Mouse (Mus musculus): ENCODE results near the gene Pex5l. TPM values are rescaled to one million over a fixed set of nuclear protein-coding genes. Genes with fewer than 3 reads are reported as not detected.

Gene Pex5l
- polyA plus RNA-seq, 2 experiments = 0.04 TPM; not detected in 1

- DNase-seq (ENCODE audit: low read depth in 3 of 3, low spot score in 3 of 3) (no peak), ATAC-seq (ENCODE audit: insufficient read depth) (no peak)
- H3K9ac ChIP-seq (replicated peaks) = no peak overlapping the region
- H3K4me3 ChIP-seq (ENCODE audit: insufficient read depth in 1 of 2, low read depth in 2 of 2, low read length in 2 of 2) = no peak overlapping the region
- no peaks in the 10 kb centered on the region for H3K4me1 ChIP-seq (replicated peaks; ENCODE audit: control insufficient read depth in 2 of 2, insufficient read depth in 2 of 2, low read length in 1 of 2)
- WGBS (ENCODE audit: insufficient replicate concordance) = 45% methylated on average over 5 of the region's 5 CpGs
- H3K9me3 ChIP-seq (ENCODE audit: control insufficient read depth, low read length) = no peaks in the 10 kb centered on the region
- H3K36me3 ChIP-seq (replicated peaks; ENCODE audit: control insufficient read depth, insufficient read depth, low read depth) = no peaks in the 10 kb centered on the region
- TF ChIP-seq EP300 (IDR thresholded peaks at IDR 0.05; ENCODE audit: low read depth) = no peak
- no peak for TF ChIP-seq CTCF (IDR thresholded peaks at IDR 0.05; ENCODE audit: low read depth)
- no peak overlapping the region for H3K27ac ChIP-seq
- H3K4me2 ChIP-seq (ENCODE audit: low read depth) = no peak overlapping the region
- no peaks in the 10 kb centered on the region for H3K27me3 ChIP-seq (ENCODE audit: control insufficient read depth, insufficient read depth, low read length)
These were observed 155.2 kb downstream of the Pex5l start for GRCm38 (mm10) chr3:32987806-32988205.

- no peak for TF ChIP-seq CTCF (IDR thresholded peaks at IDR 0.05; ENCODE audit: low read depth)
- no peak for TF ChIP-seq EP300 (IDR thresholded peaks at IDR 0.05; ENCODE audit: low read depth)
- Histone ChIP-seq H3K27ac (no peak overlapping the region), H3K27me3 (ENCODE audit: control insufficient read depth, insufficient read depth, low read length) (no peaks in the 10 kb centered on the region), H3K9me3 (ENCODE audit: control insufficient read depth, low read length) (no peaks in the 10 kb centered on the region), H3K36me3 (replicated peaks; ENCODE audit: control insufficient read depth, insufficient read depth, low read depth) (no peaks in the 10 kb centered on the region), H3K4me3 (ENCODE audit: insufficient read depth in 1 of 2, low read depth in 2 of 2, low read length in 2 of 2) (no peak overlapping the region), H3K4me2 (ENCODE audit: low read depth) (no peak overlapping the region), H3K4me1 (replicated peaks; ENCODE audit: control insufficient read depth in 2 of 2, insufficient read depth in 2 of 2, low read length in 1 of 2) (no peaks in the 10 kb centered on the region), H3K9ac (replicated peaks) (no peak overlapping the region)
- ATAC-seq (ENCODE audit: insufficient read depth) (no peak), DNase-seq (ENCODE audit: low read depth in 3 of 3, low spot score in 3 of 3) (no peak)
- WGBS (ENCODE audit: insufficient replicate concordance) = 61% methylated on average over 3 of the region's 3 CpGs
These were observed 157.9 kb downstream of the Pex5l start for GRCm38 (mm10) chr3:32985141-32985540.

- Histone ChIP-seq H3K9me3 (ENCODE audit: control insufficient read depth, low read length) (no peaks in the 10 kb centered on the region), H3K4me1 (replicated peaks; ENCODE audit: control insufficient read depth in 2 of 2, insufficient read depth in 2 of 2, low read length in 1 of 2) (no peaks in the 10 kb centered on the region), H3K9ac (replicated peaks) (no peak overlapping the region), H3K27ac (no peak overlapping the region), H3K27me3 (ENCODE audit: control insufficient read depth, insufficient read depth, low read length) (no peaks in the 10 kb centered on the region), H3K4me3 (ENCODE audit: insufficient read depth in 1 of 2, low read depth in 2 of 2, low read length in 2 of 2) (no peak overlapping the region), H3K4me2 (ENCODE audit: low read depth) (no peak overlapping the region), H3K36me3 (replicated peaks; ENCODE audit: control insufficient read depth, insufficient read depth, low read depth) (no peaks in the 10 kb centered on the region)
- WGBS (ENCODE audit: insufficient replicate concordance) = 63% methylated on average over 4 of the region's 4 CpGs
- no peak for ATAC-seq (ENCODE audit: insufficient read depth)
- TF ChIP-seq CTCF (IDR thresholded peaks at IDR 0.05; ENCODE audit: low read depth) (no peak), EP300 (IDR thresholded peaks at IDR 0.05; ENCODE audit: low read depth) (no peak)
- DNase-seq (ENCODE audit: low read depth in 3 of 3, low spot score in 3 of 3) = no peak
These were observed 163.1 kb downstream of the Pex5l start for GRCm38 (mm10) chr3:32979981-32980380.

GRCm38 (mm10) chr3:32979238-32979637, 163.8 kb downstream of the Pex5l start:
- Histone ChIP-seq H3K9ac (replicated peaks) (no peak overlapping the region), H3K4me2 (ENCODE audit: low read depth) (no peak overlapping the region), H3K4me1 (replicated peaks; ENCODE audit: control insufficient read depth in 2 of 2, insufficient read depth in 2 of 2, low read length in 1 of 2) (no peaks in the 10 kb centered on the region), H3K27me3 (ENCODE audit: control insufficient read depth, insufficient read depth, low read length) (no peaks in the 10 kb centered on the region), H3K27ac (no peak overlapping the region), H3K36me3 (replicated peaks; ENCODE audit: control insufficient read depth, insufficient read depth, low read depth) (no peaks in the 10 kb centered on the region), H3K9me3 (ENCODE audit: control insufficient read depth, low read length) (no peaks in the 10 kb centered on the region), H3K4me3 (ENCODE audit: insufficient read depth in 1 of 2, low read depth in 2 of 2, low read length in 2 of 2) (no peak overlapping the region)
- no peak for TF ChIP-seq CTCF (IDR thresholded peaks at IDR 0.05; ENCODE audit: low read depth)
- TF ChIP-seq EP300 (IDR thresholded peaks at IDR 0.05; ENCODE audit: low read depth) = no peak
- DNase-seq (ENCODE audit: low read depth in 3 of 3, low spot score in 3 of 3) = no peak
- ATAC-seq (ENCODE audit: insufficient read depth) = no peak
- 44% methylated on average over 6 of the region's 6 CpGs for WGBS (ENCODE audit: insufficient replicate concordance)

- DNase-seq (ENCODE audit: low read depth in 3 of 3, low spot score in 3 of 3) (no peak), ATAC-seq (ENCODE audit: insufficient read depth) (no peak)
- TF ChIP-seq CTCF (IDR thresholded peaks at IDR 0.05; ENCODE audit: low read depth) = no peak
- TF ChIP-seq EP300 (IDR thresholded peaks at IDR 0.05; ENCODE audit: low read depth) = no peak
- no peak overlapping the region for H3K9ac ChIP-seq (replicated peaks)
- H3K4me3 ChIP-seq (ENCODE audit: insufficient read depth in 1 of 2, low read depth in 2 of 2, low read length in 2 of 2) = no peak overlapping the region
- 63% methylated on average over 1 of the region's 1 CpGs for WGBS (ENCODE audit: insufficient replicate concordance)
- no peaks in the 10 kb centered on the region for H3K4me1 ChIP-seq (replicated peaks; ENCODE audit: control insufficient read depth in 2 of 2, insufficient read depth in 2 of 2, low read length in 1 of 2)
- no peaks in the 10 kb centered on the region for H3K9me3 ChIP-seq (ENCODE audit: control insufficient read depth, low read length)
- H3K4me2 ChIP-seq (ENCODE audit: low read depth) = no peak overlapping the region
- H3K27me3 ChIP-seq (ENCODE audit: control insufficient read depth, insufficient read depth, low read length) = no peaks in the 10 kb centered on the region
- H3K36me3 ChIP-seq (replicated peaks; ENCODE audit: control insufficient read depth, insufficient read depth, low read depth) = no peaks in the 10 kb centered on the region
- H3K27ac ChIP-seq = no peak overlapping the region
These were observed 172.8 kb downstream of the Pex5l start for GRCm38 (mm10) chr3:32970257-32970656.

Measured in liver, embryonic 14.5 days (tissue).